Mouse (Mus musculus) myocyte (in vitro differentiated cells): ENCODE results near the gene Psmb7. TPM values are rescaled to one million over a fixed set of nuclear protein-coding genes. Genes with fewer than 3 reads are reported as not detected.

ENCODE experiments used
- H3K27me3 ChIP-seq: one replicate; pipeline ENCODE4 v1.6.1; 2011; ENCODE audit not compliant: control insufficient read depth, insufficient read depth, insufficient read length
- H3K36me3 ChIP-seq: one replicate; pipeline ENCODE4 v1.6.1; 2011; ENCODE audit not compliant: control insufficient read depth, insufficient read depth
- H3K4me2 ChIP-seq: one replicate; pipeline ENCODE4 v1.6.1; 2011; ENCODE audit warnings: low read depth, control low read depth
- H3K4me3 ChIP-seq: one replicate; pipeline ENCODE4 v1.5.1; 2011; ENCODE audit warnings: mild to moderate bottlenecking, control low read depth, moderate library complexity
- H3K79me2 ChIP-seq: one replicate; pipeline ENCODE4 v1.6.1; 2011; ENCODE audit not compliant: control insufficient read depth, insufficient read depth
- H3ac ChIP-seq: one replicate; pipeline ENCODE4 v1.6.1; 2011; ENCODE audit not compliant: control insufficient read depth, insufficient read length
- CEBPB ChIP-seq: IDR thresholded peaks from 2 replicates; pipeline ENCODE4 v1.6.1; 2011; ENCODE audit warnings: mild to moderate bottlenecking, moderate library complexity; ENCODE audit not compliant: poor library complexity, insufficient read depth, severe bottlenecking
- E2F4 ChIP-seq: IDR thresholded peaks from one replicate; pipeline ENCODE4 v1.6.1; 2011; ENCODE audit warnings: mild to moderate bottlenecking, control low read depth, moderate library complexity; ENCODE audit not compliant: insufficient read depth
- MAX ChIP-seq: IDR thresholded peaks from one replicate; pipeline ENCODE4 v1.6.1; 2011; ENCODE audit warnings: low read depth, mild to moderate bottlenecking, control low read depth
- MYOD1 ChIP-seq, 3 experiments: IDR thresholded peaks; one replicate each; pipeline ENCODE4 v1.6.1; 2011; ENCODE audit warnings: control low read depth in 2 of 3, low read depth in 2 of 3, mild to moderate bottlenecking in 2 of 3, moderate library complexity in 1 of 3; ENCODE audit not compliant: insufficient read length in 2 of 3, control insufficient read depth in 1 of 3
- MYOG ChIP-seq, 3 experiments: IDR thresholded peaks; one replicate each; pipeline ENCODE4 v1.6.1; 2011; ENCODE audit warnings: control low read depth in 2 of 3, low read depth in 2 of 3, mild to moderate bottlenecking in 2 of 3; ENCODE audit not compliant: insufficient read length in 2 of 3, control insufficient read depth in 1 of 3, insufficient read depth in 1 of 3
- POLR2A ChIP-seq: IDR thresholded peaks from one replicate; pipeline ENCODE4 v1.6.1; 2011; ENCODE audit warnings: low read depth, mild to moderate bottlenecking, control low read depth, moderate library complexity; ENCODE audit not compliant: insufficient read length
- POLR2AphosphoS2 ChIP-seq: IDR thresholded peaks from one replicate; pipeline ENCODE4 v1.6.1; 2011; ENCODE audit warnings: low read depth, control low read depth; ENCODE audit not compliant: insufficient read length
- REST ChIP-seq: IDR thresholded peaks from one replicate; pipeline ENCODE4 v1.6.1; 2011; ENCODE audit warnings: mild to moderate bottlenecking, control low read depth, moderate library complexity; ENCODE audit not compliant: insufficient read depth, insufficient read length
- SRF ChIP-seq: IDR thresholded peaks from one replicate; pipeline ENCODE4 v1.6.1; 2011; ENCODE audit warnings: low read depth; ENCODE audit not compliant: control insufficient read depth, insufficient read length
- TCF12 ChIP-seq: IDR thresholded peaks from one replicate; pipeline ENCODE4 v1.6.1; 2011; ENCODE audit warnings: mild to moderate bottlenecking, control low read depth; ENCODE audit not compliant: poor library complexity, insufficient read depth, severe bottlenecking
- TCF3 ChIP-seq: IDR thresholded peaks from one replicate; pipeline ENCODE4 v1.6.1; 2011; ENCODE audit warnings: low read depth, control low read depth; ENCODE audit not compliant: insufficient read length
- USF1 ChIP-seq: IDR thresholded peaks from one replicate; pipeline ENCODE4 v1.6.1; 2011; ENCODE audit warnings: low read depth, mild to moderate bottlenecking, control low read depth, moderate library complexity
- polyA plus RNA-seq: library from polyadenylated mRNA; unstranded; fragments of >200 nt; fragmentation: generic; extraction: Trizol; gene quantifications from one replicate; pipeline ENCODE4 v1.2.1, GENCODE M21; 2012; ENCODE audit warnings: missing spikeins

Psmb7 gene
- 411 TPM for polyA plus RNA-seq

- TF ChIP-seq POLR2AphosphoS2 (peak; percentile 37), E2F4 (peak; percentile 51), USF1 (no peak), POLR2A (peak; percentile 47)
- Histone ChIP-seq H3K4me2 (peak within 1 kb of the TSS; percentile 86), H3ac (peak within 1 kb of the TSS; percentile 49), H3K27me3 (no peaks in the 10 kb centered on the region), H3K79me2 (peaks cover 27% of the 10 kb centered on the region), H3K36me3 (peaks cover 31% of the 10 kb centered on the region), H3K4me3 (peak within 1 kb of the TSS; percentile 85)
These were observed at the start of gene Psmb7 for GRCm38 (mm10) chr2:38643625-38644427. TSS of gene Psmb7 (minus strand) at chr2:38644087.

- TF ChIP-seq MAX (no peak), E2F4 (no peak), MYOD1 (IDR thresholded peaks at IDR 0.05; ENCODE audit: control insufficient read depth in 1 of 3, insufficient read length in 2 of 3, low read depth in 2 of 3) (no peak), REST (no peak), TCF12 (no peak), TCF3 (no peak), USF1 (no peak), POLR2A (no peak), POLR2AphosphoS2 (no peak), CEBPB (no peak), MYOG (IDR thresholded peaks at IDR 0.05; ENCODE audit: control insufficient read depth in 1 of 3, insufficient read depth in 1 of 3, insufficient read length in 2 of 3, low read depth in 2 of 3) (no peak), SRF (no peak)
- H3K4me2 ChIP-seq = no peak overlapping the region
- H3K79me2 ChIP-seq = no peaks in the 10 kb centered on the region
These were observed 47.7 kb upstream of the Psmb7 start for GRCm38 (mm10) chr2:38691542-38691941.

GRCm38 (mm10) chr2:38689881-38690280 is 46.0 kb upstream of the Psmb7 start:
- Histone ChIP-seq H3K36me3 (no peaks in the 10 kb centered on the region), H3K4me3 (no peak overlapping the region), H3K27me3 (no peaks in the 10 kb centered on the region), H3ac (no peak overlapping the region), H3K4me2 (peak overlapping the region; percentile 56), H3K79me2 (no peaks in the 10 kb centered on the region)
- no peak for TF ChIP-seq POLR2AphosphoS2
- no peak for TF ChIP-seq USF1
- no peak for TF ChIP-seq CEBPB
- TF ChIP-seq TCF3 = no peak
- TF ChIP-seq POLR2A = no peak

More at GRCm38 (mm10) chr2:38691542-38691941, 47.7 kb upstream of the Psmb7 start:
- Histone ChIP-seq H3ac (no peak overlapping the region), H3K4me3 (no peak overlapping the region), H3K27me3 (peaks cover 16% of the 10 kb centered on the region), H3K36me3 (no peaks in the 10 kb centered on the region)

- no peaks in the 10 kb centered on the region for H3K27me3 ChIP-seq
- no peak for TF ChIP-seq SRF
- no peak for TF ChIP-seq MYOD1 (IDR thresholded peaks at IDR 0.05; ENCODE audit: control insufficient read depth in 1 of 3, insufficient read length in 2 of 3, low read depth in 2 of 3)
- no peak for TF ChIP-seq MYOG (IDR thresholded peaks at IDR 0.05; ENCODE audit: control insufficient read depth in 1 of 3, insufficient read depth in 1 of 3, insufficient read length in 2 of 3, low read depth in 2 of 3)
- no peak for TF ChIP-seq USF1
- TF ChIP-seq E2F4 = no peak
- H3K79me2 ChIP-seq = no peaks in the 10 kb centered on the region
- peak overlapping the region; percentile 56 for H3K4me2 ChIP-seq
- H3ac ChIP-seq = no peak overlapping the region
- no peaks in the 10 kb centered on the region for H3K36me3 ChIP-seq
- H3K4me3 ChIP-seq = no peak overlapping the region
These were observed 45.1 kb upstream of the Psmb7 start for GRCm38 (mm10) chr2:38688791-38689520.

- no peaks in the 10 kb centered on the region for H3K27me3 ChIP-seq
- H3K36me3 ChIP-seq = no peaks in the 10 kb centered on the region
- TF ChIP-seq TCF3 (no peak), MYOD1 (IDR thresholded peaks at IDR 0.05; ENCODE audit: control insufficient read depth in 1 of 3, insufficient read length in 2 of 3, low read depth in 2 of 3) (no peak), REST (no peak), CEBPB (no peak), POLR2A (no peak), TCF12 (no peak), MAX (no peak), POLR2AphosphoS2 (no peak), SRF (no peak), E2F4 (no peak), USF1 (no peak), MYOG (IDR thresholded peaks at IDR 0.05; ENCODE audit: control insufficient read depth in 1 of 3, insufficient read depth in 1 of 3, insufficient read length in 2 of 3, low read depth in 2 of 3) (no peak)
- H3ac ChIP-seq = no peak overlapping the region
- H3K79me2 ChIP-seq = no peaks in the 10 kb centered on the region
- no peak overlapping the region for H3K4me3 ChIP-seq
- H3K4me2 ChIP-seq = no peak overlapping the region
These were observed 41.9 kb upstream of the Psmb7 start for GRCm38 (mm10) chr2:38685746-38686145.
